Mouse (Mus musculus): ENCODE measurements around the gene Wfdc5. TPM values are rescaled to one million over a fixed set of nuclear protein-coding genes. Genes with fewer than 3 reads are reported as not detected.
"Not testable (repeated sequence)": the region's sequence is repeated elsewhere in the genome, so short reads cannot be mapped to it uniquely, and the experiment has no call there.

Wfdc5 gene
- not detected in 2 replicates for polyA plus RNA-seq (2015; fragmentation: Nextera tagmentation; extraction: Ambion mirVana)

DNA sequence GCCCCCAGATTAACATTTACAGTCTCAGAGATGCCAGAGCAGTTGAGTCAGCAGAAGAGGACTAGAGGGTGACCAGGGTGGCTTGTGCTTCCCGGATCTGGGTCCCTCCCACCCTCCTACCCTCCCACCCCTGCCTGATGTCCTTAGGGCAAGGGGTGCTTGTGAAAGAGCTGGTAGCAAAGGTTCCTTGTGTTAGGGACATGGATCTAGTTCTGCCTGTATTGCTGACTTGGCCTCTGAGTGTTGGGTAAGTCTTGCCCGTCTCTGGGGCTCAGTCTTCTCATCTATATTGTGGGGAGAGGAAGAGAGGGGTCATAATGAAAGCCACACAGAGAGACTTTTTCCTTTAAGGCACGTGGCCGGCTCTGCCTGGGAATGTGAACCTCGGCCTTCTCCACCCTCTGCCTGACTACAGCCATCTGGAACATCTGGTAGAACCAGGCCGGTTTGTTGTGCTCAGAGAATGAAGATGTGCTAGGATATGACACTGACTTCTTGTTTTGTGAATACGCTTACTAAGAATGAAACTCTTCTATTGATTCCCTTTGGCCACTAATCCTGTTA lies at the start of gene Wfdc5:
Wfdc5 (minus strand) TSS at position 51 of the 564 bp plus-strand sequence.
- no peaks in the 10 kb centered on the region for H3K36me3 ChIP-seq (replicated peaks)
- H3K9me3 ChIP-seq (replicated peaks) = no peaks in the 10 kb centered on the region
- WGBS (ENCODE audit: insufficient replicate concordance) = 50% methylated on average over 7 of the region's 7 CpGs
- no peaks in the 10 kb centered on the region for H3K4me1 ChIP-seq (replicated peaks)
- H3K27ac ChIP-seq (replicated peaks) = no peak within 1 kb of the TSS
- H3K9ac ChIP-seq = no peak within 1 kb of the TSS
- H3K4me2 ChIP-seq = no peak within 1 kb of the TSS
- no peak for ATAC-seq (ENCODE audit: insufficient read depth)
- no peaks in the 10 kb centered on the region for H3K27me3 ChIP-seq
- no peak within 1 kb of the TSS for H3K4me3 ChIP-seq (replicated peaks)

DNA sequence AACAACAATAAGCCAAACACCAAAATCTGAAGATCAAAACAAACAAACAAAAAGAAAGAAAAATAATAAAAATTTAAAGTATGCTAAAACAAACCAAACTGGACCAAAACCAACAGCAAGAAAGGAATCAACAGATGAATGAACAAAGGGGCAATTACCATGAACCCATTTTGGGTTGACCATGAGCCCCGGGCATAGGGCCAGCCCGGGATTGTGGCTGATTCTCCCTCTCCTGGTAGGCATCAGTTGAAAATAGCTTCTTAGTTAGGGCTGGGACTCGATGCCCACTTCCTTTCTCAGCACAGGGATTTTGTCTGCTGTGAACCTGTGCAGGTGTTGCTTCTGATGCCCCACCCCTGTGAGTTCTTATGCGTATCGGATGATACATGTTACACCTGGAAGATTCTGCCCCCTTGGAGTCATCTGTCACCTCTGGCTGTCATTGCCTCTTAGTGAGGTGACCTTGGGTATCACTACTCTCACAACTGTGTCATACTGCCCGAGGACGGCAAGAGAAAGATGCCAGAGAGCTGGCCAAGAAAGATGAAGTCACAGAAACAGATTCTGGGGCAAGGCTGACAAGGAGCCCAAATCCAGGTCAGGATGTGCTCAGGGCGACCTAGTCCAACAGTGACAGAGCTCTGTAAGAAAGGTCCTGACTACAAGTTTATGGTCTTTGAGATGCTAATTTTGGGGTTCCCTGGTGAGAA lies 46.0 kb upstream of the Wfdc5 start:
- Histone ChIP-seq H3K9ac (no peak overlapping the region), H3K36me3 (replicated peaks) (no peaks in the 10 kb centered on the region), H3K4me2 (no peak overlapping the region), H3K9me3 (replicated peaks) (no peaks in the 10 kb centered on the region), H3K4me3 (replicated peaks) (no peak overlapping the region), H3K27ac (replicated peaks) (no peak overlapping the region), H3K4me1 (replicated peaks) (no peaks in the 10 kb centered on the region), H3K27me3 (no peaks in the 10 kb centered on the region)
- no peak for ATAC-seq (ENCODE audit: insufficient read depth)
- WGBS (ENCODE audit: insufficient replicate concordance) = 63% methylated on average over 8 of the region's 8 CpGs

DNA sequence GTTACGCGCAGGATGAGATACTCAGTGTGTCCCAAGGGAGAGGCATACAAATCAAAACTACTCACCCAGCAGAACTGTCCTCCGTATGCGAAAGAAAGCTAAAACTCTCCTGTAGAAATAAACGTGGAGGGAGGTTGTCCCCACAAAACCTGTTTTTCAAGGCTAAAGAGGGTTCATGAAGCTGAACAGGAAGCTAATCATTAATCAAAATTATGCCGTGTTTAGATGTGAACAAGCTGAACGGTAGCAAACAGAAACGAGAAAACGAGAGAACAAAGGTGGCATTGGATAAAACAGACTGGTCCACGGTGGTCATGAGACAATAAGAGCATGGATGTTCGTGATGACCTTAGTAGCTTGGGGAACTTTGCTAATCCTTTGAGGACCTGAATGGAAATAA lies 39.0 kb upstream of the Wfdc5 start, which contains the start of gene Wfdc15b:
Wfdc15b (minus strand) TSS at position 139 of the 400 bp plus-strand sequence.
- Histone ChIP-seq H3K4me2 (no peak within 1 kb of the TSS), H3K36me3 (replicated peaks) (no peaks in the 10 kb centered on the region)
- no peak for ATAC-seq (ENCODE audit: insufficient read depth)

DNA sequence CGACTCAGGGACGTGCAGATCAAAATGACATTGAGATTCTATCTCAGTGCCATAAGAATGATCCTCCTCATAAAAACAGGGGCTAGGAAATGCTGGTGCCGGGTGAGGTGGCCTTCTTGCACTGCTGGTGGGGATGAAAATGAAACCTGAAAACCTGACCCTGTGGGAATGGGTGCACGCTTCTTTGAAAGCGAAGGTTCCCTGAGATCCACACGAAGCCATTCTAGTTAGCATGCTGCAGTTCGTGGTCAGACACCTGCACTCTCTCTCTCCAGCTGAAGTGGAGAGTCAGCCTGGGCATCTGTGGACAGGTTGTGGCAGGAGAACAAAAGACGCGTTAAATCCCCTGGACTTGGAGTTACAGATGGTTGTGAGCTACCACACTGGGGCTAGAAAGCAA lies 36.8 kb upstream of the Wfdc5 start:
- Histone ChIP-seq H3K4me3 (replicated peaks) (no peak overlapping the region), H3K9me3 (replicated peaks) (no peaks in the 10 kb centered on the region), H3K9ac (no peak overlapping the region), H3K36me3 (replicated peaks) (no peaks in the 10 kb centered on the region), H3K27me3 (no peaks in the 10 kb centered on the region), H3K4me2 (no peak overlapping the region), H3K27ac (replicated peaks) (no peak overlapping the region), H3K4me1 (replicated peaks) (no peaks in the 10 kb centered on the region)
- WGBS (ENCODE audit: insufficient replicate concordance) = 70% methylated on average over 9 of the region's 9 CpGs
- ATAC-seq (ENCODE audit: insufficient read depth) = no peak

More for the DNA sequence above, 39.0 kb upstream of the Wfdc5 start, which contains the start of gene Wfdc15b:
- 62% methylated on average over 11 of the region's 11 CpGs for WGBS (ENCODE audit: insufficient replicate concordance)
- H3K27me3 ChIP-seq = no peaks in the 10 kb centered on the region
- H3K4me1 ChIP-seq (replicated peaks) = no peaks in the 10 kb centered on the region
- H3K9me3 ChIP-seq (replicated peaks) = no peaks in the 10 kb centered on the region
- no peak within 1 kb of the TSS for H3K4me3 ChIP-seq (replicated peaks)
- H3K27ac ChIP-seq (replicated peaks) = no peak within 1 kb of the TSS
- no peak within 1 kb of the TSS for H3K9ac ChIP-seq

DNA sequence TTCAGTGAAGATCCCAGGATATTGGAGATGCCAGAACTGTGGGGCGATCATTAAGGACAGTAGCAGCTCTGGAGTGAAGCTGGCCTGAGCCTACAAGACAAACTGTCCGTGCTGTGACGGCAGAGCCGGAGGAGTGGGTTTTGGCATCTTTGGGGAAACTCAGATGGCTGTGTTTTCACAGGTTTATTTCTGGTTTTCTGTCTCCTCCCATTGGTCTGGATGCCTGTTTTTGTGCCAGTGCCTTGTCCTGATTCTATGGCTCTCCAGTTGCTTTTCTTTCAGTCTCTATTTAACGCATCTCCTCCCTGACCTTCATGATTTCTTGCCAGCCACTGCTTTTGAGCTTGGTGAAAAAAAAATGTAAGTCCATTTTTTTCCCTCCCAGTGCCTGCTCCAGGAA lies 30.2 kb upstream of the Wfdc5 start:
- H3K9ac ChIP-seq = no peak overlapping the region
- H3K36me3 ChIP-seq (replicated peaks) = no peaks in the 10 kb centered on the region
- H3K4me2 ChIP-seq = no peak overlapping the region
- WGBS (ENCODE audit: insufficient replicate concordance) = 74% methylated on average over 5 of the region's 5 CpGs
- no peaks in the 10 kb centered on the region for H3K9me3 ChIP-seq (replicated peaks)
- no peaks in the 10 kb centered on the region for H3K4me1 ChIP-seq (replicated peaks)
- no peaks in the 10 kb centered on the region for H3K27me3 ChIP-seq
- H3K27ac ChIP-seq (replicated peaks) = no peak overlapping the region
- ATAC-seq (ENCODE audit: insufficient read depth) = no peak
- no peak overlapping the region for H3K4me3 ChIP-seq (replicated peaks)

DNA sequence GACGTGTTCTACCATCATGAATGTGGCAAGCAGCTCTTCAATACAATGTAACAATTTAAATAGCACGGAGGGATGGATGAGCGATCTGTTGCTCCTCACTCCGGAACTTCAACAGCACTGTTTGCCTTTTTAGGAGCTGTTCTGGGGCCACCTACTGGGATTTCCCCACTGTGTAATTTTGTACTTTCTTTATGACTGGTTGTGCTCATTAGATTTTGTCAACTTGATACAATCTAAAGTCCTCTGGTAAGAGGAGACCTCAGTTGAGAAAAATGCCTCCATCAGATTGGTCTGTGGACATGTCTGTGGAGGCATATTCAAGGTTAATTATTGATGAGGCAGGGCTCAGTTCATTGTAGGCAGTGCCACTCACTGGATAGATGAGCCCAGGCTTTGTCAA lies 28.4 kb upstream of the Wfdc5 start:
- ATAC-seq (ENCODE audit: insufficient read depth) = no peak
- 73% methylated on average over 4 of the region's 4 CpGs for WGBS (ENCODE audit: insufficient replicate concordance)

DNA sequence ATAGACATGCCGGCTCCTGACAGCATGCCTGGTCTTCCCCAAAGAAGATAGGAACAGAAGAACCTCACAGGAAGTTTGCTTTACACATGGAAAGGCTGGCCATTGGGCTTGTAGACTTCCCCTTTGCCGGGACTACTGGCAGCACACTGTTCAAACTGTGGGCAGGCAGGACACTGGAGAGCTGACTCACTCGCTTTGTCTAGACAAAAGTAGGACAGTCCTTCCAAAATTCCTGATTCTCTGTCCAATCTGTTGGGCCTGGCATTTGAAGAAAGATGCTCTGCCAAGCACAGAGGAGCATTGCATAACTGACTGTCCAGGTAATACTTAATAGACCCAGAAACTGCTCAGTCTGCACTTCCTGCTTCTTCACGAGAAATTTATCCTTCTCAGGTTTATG lies 24.1 kb upstream of the Wfdc5 start:
- no peak for ATAC-seq (ENCODE audit: insufficient read depth)
- WGBS (ENCODE audit: insufficient replicate concordance) = 35% methylated on average over 4 of the region's 4 CpGs
- no peak overlapping the region for H3K27ac ChIP-seq (replicated peaks)

More for the DNA sequence above, 28.4 kb upstream of the Wfdc5 start:
- Histone ChIP-seq H3K36me3 (replicated peaks) (no peaks in the 10 kb centered on the region), H3K4me3 (replicated peaks) (no peak overlapping the region), H3K27me3 (no peaks in the 10 kb centered on the region), H3K9ac (no peak overlapping the region), H3K4me1 (replicated peaks) (no peaks in the 10 kb centered on the region), H3K27ac (replicated peaks) (no peak overlapping the region), H3K4me2 (no peak overlapping the region), H3K9me3 (replicated peaks) (no peaks in the 10 kb centered on the region)

DNA sequence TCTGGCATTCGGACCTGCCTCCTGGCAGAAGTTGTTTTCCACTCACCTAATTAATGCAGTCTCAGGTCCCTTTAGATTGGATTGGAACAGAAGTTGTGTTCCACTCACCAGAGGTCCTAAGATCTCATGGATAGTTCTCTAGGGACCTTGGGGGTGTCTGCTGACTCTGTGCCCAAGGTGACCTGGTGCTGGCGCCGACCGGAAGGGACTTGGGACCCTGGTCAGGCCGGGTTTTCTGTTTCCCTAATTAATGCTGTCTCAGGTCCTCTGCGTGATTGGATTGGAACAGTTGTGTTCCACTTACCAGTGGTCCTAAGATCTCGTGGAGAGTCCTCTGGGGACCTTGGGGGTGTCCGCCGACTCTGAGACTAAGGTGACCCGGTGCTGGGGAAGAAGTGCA lies 23.5 kb upstream of the Wfdc5 start:
- WGBS (ENCODE audit: insufficient replicate concordance) = 68% methylated on average over 10 of the region's 10 CpGs
- not testable (repeated sequence) for H3K4me3 ChIP-seq (replicated peaks); H3K9me3 ChIP-seq (replicated peaks); H3K27me3 ChIP-seq; H3K9ac ChIP-seq; H3K4me1 ChIP-seq (replicated peaks); H3K4me2 ChIP-seq; H3K36me3 ChIP-seq (replicated peaks); ATAC-seq (ENCODE audit: insufficient read depth); H3K27ac ChIP-seq (replicated peaks)

More for the DNA sequence above, 24.1 kb upstream of the Wfdc5 start:
- Histone ChIP-seq H3K4me1 (replicated peaks) (no peaks in the 10 kb centered on the region), H3K9me3 (replicated peaks) (no peaks in the 10 kb centered on the region), H3K4me2 (no peak overlapping the region), H3K9ac (no peak overlapping the region), H3K27me3 (no peaks in the 10 kb centered on the region), H3K4me3 (replicated peaks) (no peak overlapping the region), H3K36me3 (replicated peaks) (no peaks in the 10 kb centered on the region)

DNA sequence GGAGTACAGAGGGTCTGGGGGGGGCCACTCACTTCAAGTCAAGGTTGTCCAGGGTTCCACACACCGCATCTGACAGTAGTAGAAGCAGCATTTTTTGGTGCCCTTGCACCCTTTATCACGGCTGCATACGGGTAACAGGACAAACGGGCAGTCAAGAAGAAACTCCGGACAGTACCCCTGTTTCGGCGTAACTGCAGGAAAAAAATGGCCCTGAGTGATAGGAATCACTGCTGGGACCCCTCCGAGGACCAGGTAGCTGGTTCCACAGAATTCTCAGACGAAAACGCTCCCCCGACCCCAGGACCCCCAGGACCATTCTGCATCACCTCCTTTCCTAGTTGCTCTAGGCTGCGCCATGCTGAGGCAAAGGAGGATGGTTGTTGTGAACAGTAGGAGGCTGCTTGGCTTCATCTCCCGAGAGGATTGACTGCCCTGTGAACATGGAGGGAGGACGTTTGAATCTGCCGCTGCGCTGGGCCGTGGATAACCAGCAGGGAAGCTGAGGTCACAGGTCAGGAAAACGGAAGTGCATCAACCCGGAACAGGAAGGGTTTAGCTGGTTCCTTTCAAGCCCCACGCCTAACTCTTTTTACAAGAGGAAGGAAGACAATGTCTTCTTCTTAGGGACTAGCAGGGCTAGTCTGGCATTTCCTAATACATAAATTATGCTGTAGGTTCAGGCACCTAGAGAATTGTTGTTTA lies 17.2 kb upstream of the Wfdc5 start, which contains the start of gene Wfdc15a:
Wfdc15a (minus strand) TSS at position 505 of the 702 bp plus-strand sequence.
- WGBS (ENCODE audit: insufficient replicate concordance) = 63% methylated on average over 20 of the region's 20 CpGs

DNA sequence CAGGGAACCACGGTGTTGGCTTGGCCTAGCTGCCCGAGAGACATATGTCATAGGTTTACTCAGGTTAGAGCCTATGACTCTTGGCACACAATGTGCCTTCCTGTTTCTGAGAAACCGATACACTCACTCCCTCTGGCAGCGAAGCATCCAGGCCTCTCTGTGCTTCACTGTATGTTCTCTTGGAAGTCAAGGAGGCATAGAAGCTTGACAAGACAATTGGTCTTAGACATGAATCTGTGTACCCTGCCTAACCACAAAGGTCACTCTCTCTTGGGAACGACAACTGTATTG lies 14.1 kb upstream of the Wfdc5 start:
- no peak for ATAC-seq (ENCODE audit: insufficient read depth)
- Histone ChIP-seq H3K36me3 (replicated peaks) (no peaks in the 10 kb centered on the region), H3K4me2 (no peak overlapping the region), H3K4me3 (replicated peaks) (no peak overlapping the region), H3K4me1 (replicated peaks) (no peaks in the 10 kb centered on the region), H3K27ac (replicated peaks) (no peak overlapping the region), H3K9me3 (replicated peaks) (no peaks in the 10 kb centered on the region), H3K9ac (no peak overlapping the region), H3K27me3 (no peaks in the 10 kb centered on the region)
- 65% methylated on average over 5 of the region's 5 CpGs for WGBS (ENCODE audit: insufficient replicate concordance)

More for the DNA sequence above, 17.2 kb upstream of the Wfdc5 start, which contains the start of gene Wfdc15a:
- Histone ChIP-seq H3K27me3 (no peaks in the 10 kb centered on the region), H3K4me1 (replicated peaks) (no peaks in the 10 kb centered on the region), H3K4me3 (replicated peaks) (no peak within 1 kb of the TSS), H3K27ac (replicated peaks) (no peak within 1 kb of the TSS), H3K9ac (no peak within 1 kb of the TSS), H3K4me2 (no peak within 1 kb of the TSS), H3K36me3 (replicated peaks) (no peaks in the 10 kb centered on the region), H3K9me3 (replicated peaks) (no peaks in the 10 kb centered on the region)
- no peak for ATAC-seq (ENCODE audit: insufficient read depth)

DNA sequence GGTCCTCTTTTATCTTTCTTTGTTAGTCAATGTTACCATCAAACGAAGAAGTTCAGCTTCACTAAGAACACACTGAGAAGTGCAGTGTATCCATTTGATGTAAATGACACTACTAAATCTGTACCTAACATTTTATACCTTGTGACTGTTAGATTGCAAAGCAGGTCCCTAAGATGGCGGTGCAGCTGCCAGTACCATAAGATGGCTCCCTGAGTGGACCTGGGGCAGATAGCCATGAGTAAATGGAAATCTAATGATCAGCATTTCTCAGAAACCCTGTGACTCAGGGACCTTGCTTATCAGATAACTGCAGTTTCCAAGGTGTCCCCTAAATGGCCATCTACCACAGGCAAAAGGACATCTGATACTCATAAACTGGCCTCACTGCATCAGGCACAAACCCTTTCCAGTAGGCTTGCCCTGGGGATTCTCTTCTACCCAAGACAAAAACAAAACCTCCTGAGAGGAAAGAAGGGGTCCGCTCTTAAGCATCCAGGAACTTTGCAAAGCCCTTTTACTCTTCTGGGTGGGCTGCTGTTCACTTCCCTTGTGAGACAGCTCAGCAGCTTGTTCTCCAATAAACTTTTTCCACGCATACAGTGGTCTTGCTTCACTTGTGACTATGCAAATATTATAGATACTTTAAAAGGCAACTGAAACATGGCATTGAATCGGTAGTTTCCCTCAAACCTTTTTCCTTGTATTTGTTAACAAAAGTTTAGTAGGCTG lies 13.6 kb upstream of the Wfdc5 start:
- ATAC-seq (ENCODE audit: insufficient read depth) = no peak
- WGBS (ENCODE audit: insufficient replicate concordance) = 64% methylated on average over 5 of the region's 5 CpGs
- no peak overlapping the region for H3K27ac ChIP-seq (replicated peaks)

More for the DNA sequence above, 13.6 kb upstream of the Wfdc5 start:
- H3K9ac ChIP-seq = no peak overlapping the region
- H3K4me2 ChIP-seq = no peak overlapping the region
- no peaks in the 10 kb centered on the region for H3K9me3 ChIP-seq (replicated peaks)
- no peak overlapping the region for H3K4me3 ChIP-seq (replicated peaks)
- no peaks in the 10 kb centered on the region for H3K36me3 ChIP-seq (replicated peaks)
- no peaks in the 10 kb centered on the region for H3K27me3 ChIP-seq
- H3K4me1 ChIP-seq (replicated peaks) = no peaks in the 10 kb centered on the region
